Mouse (Mus musculus) midbrain, embryonic 13.5 days (tissue): ENCODE results near the gene Lim2. TPM values are rescaled to one million over a fixed set of nuclear protein-coding genes. Genes with fewer than 3 reads are reported as not detected.
A peak's percentile ranks its signal among the peaks of the same experiment; 100 is the strongest.

Experiments
- ATAC-seq: fragments of 200-750 bp; cut with Nextera tagmentation; 2 replicates; pipeline ENCODE4 v1.8.0; 2017; ENCODE audit warnings: mild to moderate bottlenecking, moderate TSS enrichment, moderate library complexity
- H3K27ac ChIP-seq: fragments of 300-500 bp; sonication (generic); 2 replicates; pipeline ENCODE4 v1.5.1; 2015; ENCODE audit warnings: inconsistent platforms, mild to moderate bottlenecking, moderate library complexity
- H3K27me3 ChIP-seq: fragments of 300-500 bp; sonication (generic); 2 replicates; pipeline ENCODE4 v1.6.1; 2015; ENCODE audit warnings: mild to moderate bottlenecking, inconsistent platforms
- H3K36me3 ChIP-seq: fragments of 300-500 bp; sonication (generic); 2 replicates; pipeline ENCODE4 v1.6.1; 2015; ENCODE audit warnings: mild to moderate bottlenecking, inconsistent platforms
- H3K4me1 ChIP-seq: fragments of 300-500 bp; sonication (generic); replicated peaks from 2 replicates; pipeline ENCODE4 v1.6.1; 2015; ENCODE audit warnings: inconsistent platforms
- H3K4me2 ChIP-seq: fragments of 300-500 bp; sonication (generic); replicated peaks from 2 replicates; pipeline ENCODE4 v1.6.1; 2015; ENCODE audit warnings: moderate library complexity, mild to moderate bottlenecking, inconsistent platforms
- H3K4me3 ChIP-seq: fragments of 300-500 bp; sonication (generic); replicated peaks from 2 replicates; pipeline ENCODE4 v1.5.1; 2015; ENCODE audit warnings: mild to moderate bottlenecking, inconsistent platforms
- H3K9ac ChIP-seq: fragments of 300-500 bp; sonication (generic); replicated peaks from 2 replicates; pipeline ENCODE4 v1.6.1; 2015; ENCODE audit warnings: mild to moderate bottlenecking, inconsistent platforms
- H3K9me3 ChIP-seq: fragments of 300-500 bp; sonication (generic); 2 replicates; pipeline ENCODE4 v1.6.1; 2016; ENCODE audit warnings: mild to moderate bottlenecking, inconsistent platforms
- WGBS: fragments of 180-500 bp; shearing (Covaris S2); methylation state at CpG from one replicate; pipeline ENCODE4 v1.1.7; 2015; 5-methylcytosine and 5-hydroxymethylcytosine counted together
- polyA plus RNA-seq: library from polyadenylated mRNA; unstranded; fragments of >200 nt; fragmentation: Nextera tagmentation; extraction: Ambion mirVana; gene quantifications from 2 replicates; pipeline ENCODE4 v1.2.1, GENCODE M21; 2015

The Lim2 gene
- polyA plus RNA-seq, 1 experiment from 2014 or later = not detected

DNA sequence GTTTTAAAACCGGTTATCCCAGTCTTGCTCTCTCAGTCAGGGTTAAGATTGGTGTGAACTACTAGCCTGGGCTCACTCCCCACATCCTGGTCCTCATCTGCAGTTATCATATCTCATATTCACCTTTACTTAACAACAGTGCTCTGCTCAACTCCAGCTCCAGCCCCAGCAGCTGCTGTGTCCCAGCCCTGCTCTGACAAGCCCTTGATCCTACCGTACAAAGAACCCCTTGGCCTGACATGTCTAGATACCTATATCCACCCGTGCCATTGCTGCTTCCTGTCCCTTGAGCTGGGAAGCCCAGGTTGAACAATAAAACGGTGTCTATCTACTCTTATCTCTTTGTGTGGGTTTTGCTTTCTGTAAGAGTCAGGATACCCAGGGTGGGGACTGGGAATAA, 2.0 kb downstream of the Lim2 start:
- Histone ChIP-seq H3K4me3 (no peak overlapping the region), H3K27me3 (no peaks in the 10 kb centered on the region), H3K4me2 (no peak overlapping the region), H3K4me1 (no peaks in the 10 kb centered on the region), H3K27ac (no peak overlapping the region), H3K36me3 (no peaks in the 10 kb centered on the region), H3K9ac (no peak overlapping the region), H3K9me3 (no peaks in the 10 kb centered on the region)
- 65% methylated on average over 4 of the region's 4 CpGs for WGBS
- ATAC-seq = no peak

GRCm38 (mm10) chr7:43432891-43433290, 5.4 kb downstream of the Lim2 start:
- no peak overlapping the region for H3K27ac ChIP-seq
- H3K9me3 ChIP-seq = no peaks in the 10 kb centered on the region
- no peak for ATAC-seq
- H3K36me3 ChIP-seq = no peaks in the 10 kb centered on the region
- H3K4me2 ChIP-seq = no peak overlapping the region
- 73% methylated on average over 4 of the region's 4 CpGs for WGBS
- no peaks in the 10 kb centered on the region for H3K4me1 ChIP-seq
- H3K9ac ChIP-seq = no peak overlapping the region
- H3K27me3 ChIP-seq = no peaks in the 10 kb centered on the region
- no peak overlapping the region for H3K4me3 ChIP-seq

GRCm38 (mm10) chr7:43434676-43435075, 7.2 kb downstream of the Lim2 start:
- Histone ChIP-seq H3K4me3 (no peak overlapping the region), H3K4me1 (no peaks in the 10 kb centered on the region), H3K9me3 (no peaks in the 10 kb centered on the region), H3K27ac (no peak overlapping the region), H3K4me2 (no peak overlapping the region), H3K9ac (no peak overlapping the region), H3K36me3 (no peaks in the 10 kb centered on the region), H3K27me3 (peaks cover 3% of the 10 kb centered on the region; the same call in 1 of the 2 replicates)
- 72% methylated on average over 5 of the region's 5 CpGs for WGBS
- no peak for ATAC-seq

GRCm38 (mm10) chr7:43436341-43437255, 9.1 kb downstream of the Lim2 start, which contains the start of gene Nkg7:
Gene Nkg7, plus strand, starts transcription at chr7:43437073.
- H3K4me1 ChIP-seq = no peaks in the 10 kb centered on the region
- no peak within 1 kb of the TSS for H3K9ac ChIP-seq
- H3K27me3 ChIP-seq = peaks cover 3% of the 10 kb centered on the region; the same call in 1 of the 2 replicates
- H3K4me2 ChIP-seq = no peak within 1 kb of the TSS
- no peak for ATAC-seq
- H3K27ac ChIP-seq = no peak within 1 kb of the TSS
- WGBS = 82% methylated on average over 10 of the region's 10 CpGs
- H3K9me3 ChIP-seq = no peaks in the 10 kb centered on the region
- H3K36me3 ChIP-seq = no peaks in the 10 kb centered on the region
- H3K4me3 ChIP-seq = no peak within 1 kb of the TSS

DNA sequence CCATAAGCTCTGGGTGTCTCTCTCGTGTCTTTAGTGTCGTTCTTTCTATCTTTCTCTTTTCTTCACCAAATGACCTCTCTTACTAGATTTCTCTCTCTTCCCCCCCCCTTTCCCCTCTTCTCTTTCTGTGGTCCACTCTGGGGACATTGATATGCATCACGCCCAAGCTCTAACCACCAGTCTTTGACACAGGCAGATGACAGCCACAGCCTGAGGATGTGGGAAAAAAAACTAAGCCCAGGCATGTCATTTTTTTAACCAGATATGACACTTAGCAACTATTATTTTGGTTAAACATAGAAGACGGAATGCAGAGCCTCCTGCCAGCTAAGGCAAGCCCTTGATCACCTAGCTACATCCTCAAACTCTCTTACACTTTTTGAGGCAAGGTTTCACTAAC, 11.1 kb downstream of the Lim2 start:
- WGBS = 84% methylated on average over 4 of the region's 4 CpGs
- Histone ChIP-seq H3K27ac (no peak overlapping the region), H3K4me2 (no peak overlapping the region), H3K4me1 (peaks cover 10% of the 10 kb centered on the region), H3K27me3 (peaks cover 3% of the 10 kb centered on the region; the same call in 1 of the 2 replicates), H3K9ac (no peak overlapping the region), H3K4me3 (no peak overlapping the region), H3K36me3 (no peaks in the 10 kb centered on the region), H3K9me3 (no peaks in the 10 kb centered on the region)
- ATAC-seq = no peak

DNA sequence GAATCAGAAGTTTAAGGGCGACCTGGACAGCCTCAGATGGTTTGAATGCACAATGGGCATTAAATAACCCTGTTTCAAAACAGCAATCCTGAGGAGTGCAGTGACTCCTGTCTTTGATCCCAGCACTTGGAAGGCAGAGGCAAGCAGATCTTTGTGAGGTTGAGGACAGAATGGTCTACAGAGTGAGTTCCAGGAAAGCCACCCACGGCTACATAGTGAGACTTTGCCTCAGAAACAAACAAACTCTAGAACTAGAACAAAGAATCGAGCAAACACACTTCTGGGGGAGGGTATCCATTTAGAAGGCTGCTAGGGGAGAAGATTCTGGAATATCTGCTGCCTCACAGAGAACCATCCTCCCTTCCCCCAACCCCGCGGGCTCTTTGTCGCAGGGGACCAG, 13.0 kb downstream of the Lim2 start, which contains the start of gene Cldnd2:
Gene Cldnd2, plus strand, starts transcription at position 301 of the 400 bp plus-strand sequence.
- H3K4me2 ChIP-seq = no peak within 1 kb of the TSS
- no peak within 1 kb of the TSS for H3K9ac ChIP-seq
- peaks cover 20% of the 10 kb centered on the region for H3K4me1 ChIP-seq
- no peaks in the 10 kb centered on the region for H3K9me3 ChIP-seq
- H3K27ac ChIP-seq = no peak within 1 kb of the TSS
- H3K27me3 ChIP-seq = peaks cover 3% of the 10 kb centered on the region; the same call in 1 of the 2 replicates
- H3K36me3 ChIP-seq = no peaks in the 10 kb centered on the region
- H3K4me3 ChIP-seq = no peak within 1 kb of the TSS
- 80% methylated on average over 6 of the region's 6 CpGs for WGBS
- no peak for ATAC-seq

- Histone ChIP-seq H3K27ac (no peak overlapping the region), H3K9me3 (no peaks in the 10 kb centered on the region), H3K4me3 (no peak overlapping the region), H3K36me3 (no peaks in the 10 kb centered on the region), H3K4me2 (no peak overlapping the region), H3K9ac (no peak overlapping the region), H3K27me3 (peaks cover 3% of the 10 kb centered on the region; the same call in 1 of the 2 replicates), H3K4me1 (peaks cover 20% of the 10 kb centered on the region)
- 87% methylated on average over 3 of the region's 3 CpGs for WGBS
- ATAC-seq = no peak
Measured at GRCm38 (mm10) chr7:43441071-43441470, 13.6 kb downstream of the Lim2 start.

GRCm38 (mm10) chr7:43442684-43443083, 15.2 kb downstream of the Lim2 start:
- H3K9me3 ChIP-seq = no peaks in the 10 kb centered on the region
- peak overlapping the region; percentile 74 for H3K4me2 ChIP-seq
- peaks cover 3% of the 10 kb centered on the region; the same call in 1 of the 2 replicates for H3K27me3 ChIP-seq
- H3K27ac ChIP-seq = peak overlapping the region; percentile 83
- H3K36me3 ChIP-seq = no peaks in the 10 kb centered on the region
- peaks cover 20% of the 10 kb centered on the region for H3K4me1 ChIP-seq
- WGBS = 11% methylated on average over 9 of the region's 9 CpGs
- H3K9ac ChIP-seq = peak overlapping the region; percentile 73
- no peak for ATAC-seq
- peak overlapping the region; percentile 55 for H3K4me3 ChIP-seq

- peak overlapping the region; percentile 74 for H3K4me2 ChIP-seq
- H3K4me1 ChIP-seq = peaks cover 20% of the 10 kb centered on the region
- WGBS = under 1% methylated on average over 36 of the region's 36 CpGs
- no peaks in the 10 kb centered on the region for H3K36me3 ChIP-seq
- peak overlapping the region; percentile 83 for H3K27ac ChIP-seq
- ATAC-seq = peak; percentile 81
- H3K9me3 ChIP-seq = no peaks in the 10 kb centered on the region
- peaks cover 3% of the 10 kb centered on the region; the same call in 1 of the 2 replicates for H3K27me3 ChIP-seq
- H3K4me3 ChIP-seq = peak overlapping the region; percentile 55
- H3K9ac ChIP-seq = peak overlapping the region; percentile 73
Measured at GRCm38 (mm10) chr7:43443126-43443916, 15.9 kb downstream of the Lim2 start.

DNA sequence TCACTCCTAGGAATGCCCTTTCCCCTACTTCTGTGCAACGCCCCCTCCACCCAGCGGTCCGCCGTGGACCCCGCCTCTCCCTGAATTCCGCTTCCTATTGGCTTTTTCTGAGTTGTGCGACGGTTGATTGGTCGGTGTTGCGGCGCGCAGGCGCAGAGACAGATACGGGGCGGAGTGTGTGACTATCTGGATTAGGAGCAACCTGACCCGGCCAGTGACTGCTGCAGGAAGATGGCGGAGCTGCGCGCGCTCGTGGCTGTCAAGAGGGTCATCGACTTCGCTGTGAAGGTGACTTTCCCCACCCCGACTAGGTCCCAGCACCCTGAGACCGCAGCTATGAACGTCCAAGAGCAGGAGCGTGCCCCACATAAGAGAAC, 16.4 kb downstream of the Lim2 start, which contains the start of the genes Etfb and Gm45233:
Gene Etfb, plus strand, starts transcription at position 167 of the 377 bp plus-strand sequence.
Gene Gm45233, plus strand, starts transcription at position 212 of the 377 bp plus-strand sequence.
- peaks cover 20% of the 10 kb centered on the region for H3K4me1 ChIP-seq
- H3K36me3 ChIP-seq = no peaks in the 10 kb centered on the region
- no peaks in the 10 kb centered on the region for H3K9me3 ChIP-seq
- peak within 1 kb of the TSS; percentile 55 for H3K4me3 ChIP-seq
- peak within 1 kb of the TSS; percentile 73 for H3K9ac ChIP-seq
- under 1% methylated on average over 27 of the region's 27 CpGs for WGBS
- H3K4me2 ChIP-seq = peak within 1 kb of the TSS; percentile 74
- peak; percentile 96 for ATAC-seq
- H3K27me3 ChIP-seq = peaks cover 3% of the 10 kb centered on the region; the same call in 1 of the 2 replicates
- peak within 1 kb of the TSS; percentile 83 for H3K27ac ChIP-seq

DNA sequence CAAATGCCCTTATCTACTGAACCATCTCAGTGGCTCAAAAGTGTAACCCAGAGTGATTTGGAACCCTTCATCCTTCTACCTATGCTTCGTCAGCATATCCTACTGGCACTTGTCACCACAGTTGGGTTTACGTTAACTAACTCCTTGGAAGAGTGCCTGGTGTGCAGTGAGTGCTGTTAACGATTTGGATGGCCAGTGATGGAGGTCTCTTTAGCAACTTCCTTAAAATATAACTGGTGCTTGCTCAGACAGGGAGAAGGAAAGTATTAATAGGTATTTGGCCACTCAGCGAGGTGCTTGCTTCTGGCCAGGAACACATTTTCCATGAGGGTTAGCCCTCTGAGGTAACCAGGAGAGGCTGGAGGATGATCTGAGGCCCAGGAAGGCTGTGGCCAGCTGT, 20.3 kb downstream of the Lim2 start:
- Histone ChIP-seq H3K27ac (no peak overlapping the region), H3K27me3 (no peaks in the 10 kb centered on the region), H3K4me3 (no peak overlapping the region), H3K4me1 (peaks cover 15% of the 10 kb centered on the region), H3K9me3 (no peaks in the 10 kb centered on the region), H3K4me2 (no peak overlapping the region), H3K36me3 (peaks cover 3% of the 10 kb centered on the region), H3K9ac (no peak overlapping the region)
- ATAC-seq = no peak
- 94% methylated on average over 4 of the region's 4 CpGs for WGBS

DNA sequence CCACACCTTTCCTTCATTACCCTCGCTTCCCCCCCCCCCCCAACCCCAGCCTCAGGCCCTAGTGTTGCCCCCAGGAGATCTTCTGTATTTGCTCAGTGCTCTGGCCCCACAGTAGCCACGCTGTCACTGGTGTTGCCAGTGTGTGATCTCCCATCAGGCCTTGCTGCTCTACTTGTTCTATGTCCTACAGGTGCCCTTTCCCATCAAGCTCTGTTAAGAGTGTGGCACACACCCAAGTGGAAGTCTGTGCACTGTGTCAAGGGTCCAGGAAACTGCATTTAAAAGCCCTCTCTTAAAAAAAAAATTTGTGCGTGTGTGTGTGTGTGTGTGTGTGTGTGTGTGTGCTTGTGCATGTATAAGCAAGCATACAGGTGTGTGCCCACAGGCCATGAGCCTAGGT, 20.8 kb downstream of the Lim2 start:
- WGBS = 93% methylated on average over 2 of the region's 3 CpGs
- Histone ChIP-seq H3K4me1 (peaks cover 11% of the 10 kb centered on the region), H3K4me2 (no peak overlapping the region), H3K27me3 (no peaks in the 10 kb centered on the region), H3K4me3 (no peak overlapping the region), H3K36me3 (peaks cover 7% of the 10 kb centered on the region), H3K27ac (no peak overlapping the region), H3K9me3 (no peaks in the 10 kb centered on the region), H3K9ac (no peak overlapping the region)
- ATAC-seq = no peak
